Mouse (Mus musculus) heart, postnatal 14 days (tissue): Measurements from ENCODE around the gene Frrs1l. TPM values are rescaled to one million over a fixed set of nuclear protein-coding genes. Genes with fewer than 3 reads are reported as not detected.

Experiments used
- DNase-seq, 2 experiments: peaks; one replicate each; pipeline ENCODE4 v3.0.0; 2021 to 2022
- intact Hi-C: fragments of 180-260 bp; cut with DNase I; formaldehyde crosslinking; loops from one replicate; pipeline ENCODE4 v1.15.1; 2025
- long read RNA-seq, 2 experiments: library from polyadenylated mRNA; stranded (forward); transcript quantifications; one replicate each; pipeline ENCODE4 v2.0.0; 2021
- total RNA-seq, 2 experiments: library from RNA; stranded (reverse); gene quantifications; 2 replicates each; pipeline ENCODE4 v1.2.3; 2021

The Frrs1l gene
- under 1 TPM; 0.07 TPM for total RNA-seq
- long read RNA-seq, experiment 1: 0 reads
- long read RNA-seq, experiment 2: 0 reads

DNA sequence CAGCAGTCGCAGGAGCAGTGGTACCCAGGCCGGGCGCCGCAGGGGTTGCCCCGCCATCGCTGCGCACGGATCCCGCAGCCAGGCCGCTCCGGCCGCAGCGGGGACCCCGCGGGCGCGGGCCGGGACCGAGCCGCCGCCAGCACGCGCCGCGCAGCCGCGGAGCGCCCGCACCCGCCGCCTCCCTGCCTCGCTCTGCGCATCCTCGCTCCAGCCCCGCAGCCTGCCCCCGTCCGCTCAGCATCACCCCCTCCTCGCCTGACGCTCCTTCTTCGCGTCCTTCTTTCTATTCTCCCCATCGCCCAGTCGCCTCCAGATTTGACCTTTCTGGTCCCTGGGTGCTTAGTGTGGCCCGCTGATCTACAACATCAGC, at the start of gene Frrs1l:
Gene Frrs1l, minus strand, starts transcription at position 177 of the 370 bp plus-strand sequence.
- intact Hi-C loops: no loop called here
- peak in 1 of 2 experiments; percentile 11 for DNase-seq

DNA sequence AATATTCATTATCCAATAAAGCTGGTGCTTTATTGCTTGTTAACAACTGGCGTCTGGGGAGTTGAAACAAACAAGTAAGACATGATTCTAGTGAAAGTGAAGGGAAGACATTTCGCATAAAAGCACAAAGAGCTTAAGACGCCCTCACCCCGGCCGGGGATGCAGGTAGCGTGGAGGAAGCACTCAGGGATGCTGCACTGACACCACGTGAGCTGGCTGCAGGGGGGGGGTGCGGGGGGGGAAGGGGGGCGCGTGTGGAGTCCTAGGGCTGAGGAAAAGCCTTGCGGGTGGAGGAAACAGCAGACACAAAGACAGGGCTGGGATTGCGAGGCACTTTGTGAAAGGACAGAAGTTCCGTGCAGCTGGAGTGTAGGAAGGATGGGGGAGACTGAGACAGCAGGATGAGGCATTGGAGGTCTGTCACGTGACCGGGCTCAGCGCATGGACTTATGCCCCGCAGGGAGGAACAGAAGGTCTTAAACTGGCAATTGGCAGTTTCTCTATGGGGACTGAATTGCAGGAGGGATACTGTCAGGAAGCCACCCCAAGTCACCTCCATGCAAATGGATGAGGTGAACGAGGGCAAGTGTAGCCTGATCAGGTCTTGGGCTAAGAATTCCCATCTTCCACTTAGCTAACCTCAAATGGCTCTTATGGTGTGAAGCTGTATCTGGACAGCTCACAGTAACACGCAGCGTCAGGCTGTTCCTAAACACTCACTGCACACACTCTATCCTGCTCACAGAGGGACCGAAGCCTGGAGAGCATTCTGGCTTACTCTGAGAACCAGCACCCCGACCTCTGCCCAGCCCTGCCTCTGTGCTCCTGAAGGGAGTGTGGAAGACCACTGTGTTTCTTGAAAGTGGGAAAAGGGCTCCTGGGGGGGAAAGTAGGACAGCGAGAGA, 49.2 kb upstream of the Frrs1l start:
- intact Hi-C loops: no loop called here
- no peak for DNase-seq

DNA sequence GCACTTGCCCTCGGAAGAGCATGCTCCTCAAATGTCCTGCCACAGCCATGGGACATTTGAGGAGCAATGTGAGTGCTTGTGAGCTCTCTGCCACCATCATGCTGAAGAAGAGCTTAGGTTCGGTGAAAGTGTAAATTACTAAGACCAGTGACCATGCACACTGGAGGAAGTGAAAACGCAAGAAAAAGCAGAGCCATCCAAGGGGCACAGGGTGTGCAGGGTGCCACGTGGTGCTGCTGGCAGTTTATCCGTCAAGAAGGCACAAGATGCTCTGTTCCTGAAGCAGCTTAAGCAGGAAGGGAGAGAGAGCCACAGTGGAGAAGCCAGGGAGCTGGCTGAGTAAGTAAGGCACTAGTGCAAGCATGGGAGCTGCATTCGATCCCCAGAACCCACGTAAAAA, 47.4 kb upstream of the Frrs1l start:
- no peak for DNase-seq
- intact Hi-C loops: no loop called here

DNA sequence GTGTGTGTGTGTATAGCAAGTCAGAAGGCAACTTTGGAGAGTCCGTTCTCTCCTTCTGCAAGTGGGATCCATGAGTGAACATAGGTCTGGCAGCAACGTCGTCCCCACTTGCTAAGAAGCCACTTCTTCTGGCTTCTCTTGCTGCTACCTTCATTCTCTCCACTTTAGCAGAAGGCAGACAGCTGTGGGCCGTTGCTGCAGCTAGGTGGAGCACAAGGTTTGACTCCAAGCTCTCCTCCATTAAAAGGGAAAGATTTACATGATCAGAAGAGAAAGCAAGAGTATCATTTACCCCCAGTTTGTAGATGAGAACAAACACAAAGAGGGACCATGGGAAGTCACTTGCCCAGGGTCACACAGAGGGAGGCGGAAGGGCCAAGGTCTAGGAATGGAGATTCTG, 44.0 kb upstream of the Frrs1l start:
- intact Hi-C loops: no loop called here
- DNase-seq: no peak

DNA sequence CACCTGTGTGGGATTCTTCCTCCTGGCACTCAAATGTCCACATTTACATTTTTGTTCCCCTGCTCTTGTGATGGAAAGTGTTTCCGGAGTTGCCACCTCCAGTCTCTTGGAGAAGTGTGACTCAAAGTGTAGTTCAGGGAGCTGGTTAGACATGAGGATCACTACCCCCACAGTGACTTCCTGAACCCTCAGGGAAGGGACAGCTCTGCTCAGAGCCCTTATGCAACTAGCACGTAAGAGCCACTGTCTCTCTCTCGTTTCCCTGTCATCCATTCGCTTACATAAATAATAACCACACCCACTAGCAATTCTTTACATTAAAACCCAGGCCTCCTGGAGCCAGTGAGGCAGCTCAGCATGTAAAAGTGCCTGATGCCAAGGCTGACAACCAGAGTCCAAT, 41.2 kb upstream of the Frrs1l start:
- DNase-seq: no peak
- intact Hi-C loops: no loop called here

DNA sequence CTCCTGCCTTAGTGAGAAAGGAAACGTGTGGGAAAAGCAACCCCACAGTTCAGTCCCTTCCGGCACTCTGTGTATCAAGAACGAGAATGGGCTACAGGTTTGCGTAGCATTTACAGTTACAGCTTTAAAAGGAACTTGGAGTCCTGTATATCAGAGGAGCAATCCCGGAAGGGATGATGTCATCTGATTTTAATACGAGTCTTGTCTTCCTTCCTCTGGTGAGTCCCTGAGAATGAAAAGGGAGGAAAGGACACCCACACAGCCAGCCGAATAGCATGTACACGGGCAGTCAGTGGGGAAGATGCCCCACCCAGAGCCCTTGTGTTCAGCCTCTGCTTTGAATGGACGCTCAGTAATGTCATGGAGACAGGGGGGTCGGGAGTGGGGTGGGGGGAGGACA, 37.8 kb upstream of the Frrs1l start:
- intact Hi-C loops: no loop called here
- DNase-seq: no peak

DNA sequence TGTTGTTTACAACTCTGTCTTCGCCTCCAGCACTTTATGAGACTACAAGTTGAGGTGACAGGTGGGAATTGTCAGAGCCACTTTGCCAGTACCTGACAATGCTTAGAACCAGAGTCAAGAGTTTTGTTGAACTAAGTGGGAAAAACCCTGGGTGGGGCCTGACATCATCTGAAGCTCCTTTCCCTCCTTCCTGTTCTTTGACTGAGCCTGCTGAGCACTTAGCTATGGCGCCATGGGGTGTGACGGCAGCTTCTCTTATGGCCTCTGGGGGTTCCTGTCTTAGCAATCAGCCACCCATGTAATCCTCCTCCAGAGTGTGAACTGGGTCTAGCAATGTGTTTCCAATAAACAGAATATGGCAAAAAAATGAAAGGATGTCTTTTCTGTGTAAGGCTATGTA, 33.3 kb upstream of the Frrs1l start:
- intact Hi-C loops: no loop called here
- DNase-seq: no peak

DNA sequence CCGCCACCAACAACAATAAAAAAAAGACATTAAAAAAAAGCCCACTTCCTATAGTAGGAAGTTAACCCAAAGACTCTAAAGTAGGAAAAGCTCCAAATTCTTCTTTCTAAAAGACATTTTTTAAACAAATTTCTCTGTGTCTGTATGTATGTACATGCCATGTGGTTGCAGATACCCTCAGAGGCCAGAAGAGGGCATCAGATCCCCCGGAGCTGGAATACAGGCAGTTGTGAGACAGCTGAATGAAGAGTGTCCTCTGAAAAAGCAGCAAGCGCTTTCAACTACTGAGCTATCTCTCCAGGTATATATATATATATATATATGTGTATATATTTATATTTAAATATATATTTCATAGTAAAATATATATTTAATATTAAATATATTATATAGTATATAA, 31.1 kb upstream of the Frrs1l start:
- intact Hi-C loops: no loop called here
- no peak for DNase-seq

DNA sequence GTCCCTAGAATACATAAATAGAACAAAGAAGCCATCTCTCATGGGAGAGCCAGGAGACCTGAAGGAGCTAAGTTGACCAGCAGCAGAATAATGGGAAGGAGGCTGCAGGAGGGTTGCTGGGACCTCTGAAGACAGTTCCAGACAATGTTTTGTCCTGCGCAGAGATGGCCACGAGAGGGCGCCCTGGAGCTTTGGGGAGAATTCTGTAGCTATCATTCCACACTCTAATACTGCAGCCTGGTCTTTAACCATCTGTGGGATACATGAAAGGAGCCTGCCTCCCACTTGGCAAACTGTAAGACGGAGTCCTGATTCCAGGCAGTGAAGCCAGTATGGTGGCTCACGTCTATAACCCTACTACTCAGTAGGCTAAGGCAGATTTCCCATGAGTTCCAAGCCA, 27.0 kb upstream of the Frrs1l start:
- intact Hi-C loops: loop anchor here (1.0 kb wide), 1 partner anchor 126 kb away; the partner anchor contains the start of gene Epb41l4b
- peak; percentile 71 to 84 for DNase-seq

DNA sequence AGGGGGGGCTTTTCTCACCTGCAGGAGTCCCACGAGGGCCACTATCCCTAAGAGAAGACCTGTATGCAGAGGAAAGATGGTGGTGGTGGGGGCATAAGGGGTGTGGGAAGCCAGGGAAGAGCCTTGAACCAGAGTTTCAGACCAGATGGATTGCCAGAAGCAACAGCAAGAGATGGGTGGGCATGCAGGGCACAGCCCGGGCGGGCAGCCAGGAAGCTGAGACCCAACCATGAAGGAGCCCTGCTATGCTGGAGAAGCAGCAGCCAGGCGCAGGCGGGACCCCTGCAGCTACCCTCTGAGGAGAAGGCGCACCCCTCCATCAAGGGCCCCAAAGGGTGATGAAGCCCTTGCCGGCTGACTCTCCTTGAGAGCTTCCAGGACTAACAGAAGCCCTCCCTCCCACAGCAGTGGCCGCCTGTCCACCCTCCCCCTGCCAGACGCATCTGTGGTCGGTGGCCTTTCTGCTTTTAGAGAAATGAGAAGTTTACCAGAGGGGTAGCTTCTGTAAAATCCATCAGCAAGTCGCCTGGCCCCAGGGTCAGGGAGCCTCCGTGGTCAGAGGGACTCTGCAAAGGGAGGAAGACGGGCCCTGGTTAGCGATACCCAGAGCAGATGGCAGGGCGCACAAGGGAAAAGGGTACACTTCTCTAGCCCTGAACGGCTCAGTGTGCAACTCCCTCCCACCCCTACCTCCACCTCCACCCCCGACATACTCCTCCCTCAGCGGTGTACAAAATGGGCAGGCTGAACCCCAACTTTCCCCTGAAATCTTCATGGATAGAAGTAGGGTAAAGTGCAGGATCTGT, 26.4 kb upstream of the Frrs1l start:
- intact Hi-C loops: loop anchor here (1.0 kb wide), 1 partner anchor 127 kb away; the partner anchor contains the start of gene Epb41l4b

DNA sequence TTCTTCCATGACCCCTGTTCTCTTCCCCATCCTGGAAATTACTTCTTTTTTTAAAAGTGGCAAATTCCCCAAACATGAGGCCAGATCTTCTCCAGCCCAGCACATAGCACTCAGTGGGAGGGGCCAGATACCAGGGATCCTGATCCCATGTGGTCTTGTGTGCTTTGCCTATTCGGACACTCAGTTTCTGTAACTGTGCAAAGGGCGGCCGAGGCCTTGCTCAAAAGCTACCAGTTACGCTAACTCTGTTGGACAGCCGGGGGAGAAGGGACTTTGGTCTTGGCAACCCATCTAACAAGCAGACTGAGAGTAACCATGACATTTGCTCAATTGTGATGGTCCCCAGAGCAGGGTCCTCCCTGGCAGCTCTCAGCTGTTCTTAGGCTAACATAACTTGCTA, 24.8 kb upstream of the Frrs1l start:
- intact Hi-C loops: no loop called here
- DNase-seq: no peak

More for the DNA sequence above, 26.4 kb upstream of the Frrs1l start:
- DNase-seq: no peak

DNA sequence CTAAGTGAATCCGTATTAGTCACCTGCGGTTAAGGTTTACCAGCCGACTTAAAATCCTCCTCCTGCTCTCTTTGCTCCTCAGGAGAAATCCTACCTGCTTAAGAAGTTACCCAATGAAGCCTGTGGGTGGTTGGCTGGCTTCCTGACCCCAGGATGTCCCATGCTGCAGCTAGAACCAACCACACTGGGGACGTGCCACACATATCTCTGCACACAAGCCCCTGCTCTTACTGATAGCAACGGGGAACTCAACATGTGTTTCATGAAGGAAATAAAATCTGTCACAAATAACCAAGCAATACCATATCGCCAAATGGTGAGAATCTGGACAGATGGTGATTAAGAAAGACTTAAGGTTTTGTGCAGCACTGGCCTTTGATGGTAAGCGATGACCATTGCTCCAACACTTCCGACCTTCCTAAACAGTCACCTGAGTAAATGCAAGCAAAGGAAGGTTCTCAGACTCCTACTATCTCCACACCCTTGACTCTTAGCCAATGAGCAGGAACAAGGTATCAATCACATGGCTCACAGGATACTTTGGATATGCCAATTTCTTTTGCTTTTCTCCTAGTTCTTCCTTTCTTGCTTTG, 21.4 kb upstream of the Frrs1l start:
- DNase-seq: no peak
- intact Hi-C loops: no loop called here

DNA sequence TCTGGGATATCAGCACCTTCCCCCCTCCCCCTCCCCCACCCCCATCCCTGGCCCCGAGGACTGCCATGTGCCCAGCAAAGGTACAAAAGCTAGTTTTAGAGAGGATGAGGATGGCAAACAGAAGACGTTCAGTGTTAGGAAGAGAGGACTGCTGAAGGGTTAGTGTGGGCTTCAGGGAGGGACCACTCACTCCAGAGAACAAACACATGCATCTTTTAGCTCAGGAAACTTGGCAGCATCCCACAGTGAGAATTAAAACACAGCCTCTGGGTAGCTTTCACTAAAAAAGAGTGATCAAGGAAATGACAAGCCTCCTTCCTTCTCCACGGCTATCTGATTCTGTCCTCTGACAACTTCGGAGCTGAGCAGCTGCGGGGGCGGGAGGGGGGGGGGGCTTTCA, 20.7 kb upstream of the Frrs1l start:
- intact Hi-C loops: no loop called here
- no peak for DNase-seq

DNA sequence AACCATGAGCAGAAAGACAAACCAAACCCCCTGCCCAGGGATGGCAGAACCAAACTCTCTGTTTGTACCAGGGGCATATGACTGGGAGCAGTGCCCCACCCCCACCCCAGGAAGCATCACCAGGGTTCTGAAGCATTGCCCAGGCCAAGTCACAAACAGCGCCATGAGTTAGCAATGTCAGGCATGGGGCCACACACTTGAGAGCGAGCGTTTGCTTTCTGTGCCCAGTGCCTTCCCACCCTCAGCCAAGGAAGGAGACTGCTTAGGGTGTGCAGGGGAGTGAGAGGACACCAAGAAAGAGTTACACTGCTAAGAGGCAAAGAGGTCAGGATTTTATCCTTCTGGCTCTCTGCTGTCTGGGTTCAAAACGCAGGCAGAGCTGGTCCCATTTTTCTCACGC, 20.2 kb upstream of the Frrs1l start:
- intact Hi-C loops: no loop called here
- DNase-seq: peak in 1 of 2 experiments; percentile 21

DNA sequence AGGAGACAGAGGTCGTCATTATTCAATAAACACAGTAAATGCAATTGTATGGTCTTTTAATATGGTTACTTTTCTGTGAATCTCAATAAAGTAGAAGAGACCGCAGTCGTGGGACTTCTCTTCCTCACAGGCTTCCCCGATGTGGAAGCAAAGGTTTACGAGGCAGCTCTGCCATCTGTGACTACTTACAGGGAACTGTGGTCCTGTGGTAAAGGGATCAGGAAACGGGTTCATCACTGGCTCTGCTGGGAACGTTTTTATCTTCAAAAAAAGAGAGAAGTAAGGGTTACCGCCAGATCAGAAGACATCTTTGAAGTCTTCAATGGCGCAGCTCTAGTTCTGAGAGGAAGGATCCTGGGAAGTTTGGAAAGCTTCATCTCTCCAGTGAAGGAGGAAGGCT, 17.5 kb upstream of the Frrs1l start:
- intact Hi-C loops: no loop called here
- no peak for DNase-seq

DNA sequence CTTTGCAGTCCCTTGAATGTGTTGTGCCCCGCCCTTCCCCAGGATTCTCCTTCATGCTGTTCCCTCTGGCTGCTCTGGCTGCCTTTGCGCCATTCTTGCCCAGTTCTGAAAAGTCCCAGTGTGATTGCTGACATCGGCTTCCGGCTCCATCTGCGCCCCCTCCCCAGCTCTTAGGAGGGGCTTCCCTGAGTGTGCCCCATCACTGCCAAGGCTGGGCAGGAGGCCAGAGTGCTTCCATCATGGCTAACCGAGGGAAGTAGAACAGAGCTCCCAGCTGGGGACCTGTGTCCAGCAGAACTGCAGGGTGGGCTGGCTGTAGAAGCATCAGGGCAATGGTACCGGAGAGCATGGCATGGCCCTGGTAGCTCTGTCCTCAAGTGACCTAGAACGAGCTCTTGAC, 14.8 kb upstream of the Frrs1l start:
- no peak for DNase-seq
- intact Hi-C loops: no loop called here

DNA sequence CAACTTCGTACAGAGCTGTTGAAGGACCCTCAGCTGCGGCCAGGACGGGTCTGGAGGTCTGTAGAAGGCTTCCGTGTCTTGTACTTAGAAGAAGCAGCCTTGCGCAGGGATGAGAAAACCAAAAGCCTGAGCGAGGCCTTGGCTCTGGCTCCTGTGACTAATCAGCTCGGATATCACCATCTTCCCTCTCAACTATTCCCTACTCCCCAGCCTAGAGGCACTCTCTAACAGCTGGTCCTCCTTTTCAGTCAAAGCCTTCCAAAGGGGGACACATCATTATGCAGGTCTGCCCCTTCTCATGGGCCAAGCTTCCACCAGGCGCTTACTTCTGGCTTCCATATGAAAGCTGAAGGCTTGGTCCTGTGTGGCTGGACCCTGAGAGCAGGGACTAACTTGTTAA, 13.7 kb upstream of the Frrs1l start:
- no peak for DNase-seq
- intact Hi-C loops: no loop called here

DNA sequence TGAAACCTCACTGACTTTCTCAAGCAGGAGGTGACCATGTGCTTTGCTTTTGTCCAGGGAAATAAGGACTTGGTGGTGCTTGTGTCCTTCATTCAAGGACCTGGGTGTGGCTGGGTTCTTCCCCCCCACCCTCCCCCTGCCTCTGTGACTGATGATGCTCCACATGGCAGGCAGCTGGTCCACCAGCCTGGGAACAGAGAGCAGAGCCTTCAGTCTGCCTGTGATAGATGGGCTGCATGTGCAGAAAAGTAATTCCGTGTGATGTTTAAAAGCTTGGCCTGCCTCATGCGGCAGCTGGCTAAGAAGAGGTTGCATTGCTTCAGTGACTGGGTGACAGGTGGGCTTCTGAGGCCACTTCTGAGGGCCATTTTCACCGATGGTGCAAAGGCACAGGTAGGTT, 12.6 kb upstream of the Frrs1l start:
- DNase-seq: no peak
- intact Hi-C loops: no loop called here

DNA sequence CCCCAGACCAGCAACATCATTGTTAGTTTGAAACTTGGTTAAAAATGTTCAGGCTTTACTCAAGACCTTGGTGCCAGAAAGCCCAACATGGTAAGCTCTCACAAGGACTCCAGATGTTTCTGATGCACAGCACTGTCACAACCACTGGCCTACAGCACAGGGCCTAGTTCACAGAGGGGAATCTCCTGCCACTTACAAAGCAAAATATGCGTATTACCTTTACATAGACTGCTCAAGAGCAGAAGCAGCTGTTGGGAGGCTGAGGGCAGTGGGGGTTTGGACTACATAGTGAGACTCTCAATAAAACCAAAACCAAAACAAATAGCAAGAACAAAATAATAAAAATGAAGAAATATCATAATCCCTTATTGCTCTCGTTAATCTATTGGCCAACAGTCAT, 11.2 kb upstream of the Frrs1l start:
- intact Hi-C loops: no loop called here
- no peak for DNase-seq

DNA sequence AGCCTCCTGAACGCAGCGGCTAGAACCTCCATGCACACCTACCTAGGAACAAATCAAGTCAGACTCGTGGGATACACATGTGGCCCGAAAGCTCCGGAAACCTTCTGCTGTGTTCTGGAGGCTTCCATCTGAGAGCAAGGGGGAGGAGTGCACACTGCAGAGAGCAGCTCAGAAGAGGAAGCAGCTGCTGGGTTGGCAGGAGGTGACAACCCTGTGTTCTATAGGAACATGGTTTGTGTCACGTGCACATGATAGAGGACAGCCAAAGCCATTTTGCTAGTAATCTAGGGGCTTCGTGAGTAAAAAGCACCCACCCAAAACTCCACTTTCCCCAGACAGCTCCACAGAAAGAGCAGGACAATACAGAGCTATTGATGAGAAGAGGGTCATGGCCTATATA, 3.1 kb upstream of the Frrs1l start:
- no peak for DNase-seq
- intact Hi-C loops: no loop called here

DNA sequence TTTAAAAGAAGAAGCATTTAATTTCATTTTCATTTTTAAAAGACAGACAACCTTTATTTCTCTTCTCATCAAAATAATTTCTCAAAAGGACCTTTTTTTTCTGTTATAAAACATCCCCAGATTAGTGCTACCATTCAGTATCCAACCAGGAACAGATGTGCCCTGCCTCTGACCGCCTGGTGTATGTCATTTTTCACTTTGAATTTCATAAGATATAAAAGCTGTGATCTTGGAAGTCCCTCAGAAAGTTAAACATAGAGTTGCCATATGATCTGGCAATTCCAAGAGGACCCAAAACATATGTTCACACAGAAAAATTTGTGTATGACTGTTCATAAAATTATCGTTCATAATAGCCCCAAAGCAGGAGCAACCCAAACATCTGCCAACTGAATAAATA, 1.8 kb upstream of the Frrs1l start:
- intact Hi-C loops: no loop called here
- no peak for DNase-seq
